In the genomic region with DNA sequence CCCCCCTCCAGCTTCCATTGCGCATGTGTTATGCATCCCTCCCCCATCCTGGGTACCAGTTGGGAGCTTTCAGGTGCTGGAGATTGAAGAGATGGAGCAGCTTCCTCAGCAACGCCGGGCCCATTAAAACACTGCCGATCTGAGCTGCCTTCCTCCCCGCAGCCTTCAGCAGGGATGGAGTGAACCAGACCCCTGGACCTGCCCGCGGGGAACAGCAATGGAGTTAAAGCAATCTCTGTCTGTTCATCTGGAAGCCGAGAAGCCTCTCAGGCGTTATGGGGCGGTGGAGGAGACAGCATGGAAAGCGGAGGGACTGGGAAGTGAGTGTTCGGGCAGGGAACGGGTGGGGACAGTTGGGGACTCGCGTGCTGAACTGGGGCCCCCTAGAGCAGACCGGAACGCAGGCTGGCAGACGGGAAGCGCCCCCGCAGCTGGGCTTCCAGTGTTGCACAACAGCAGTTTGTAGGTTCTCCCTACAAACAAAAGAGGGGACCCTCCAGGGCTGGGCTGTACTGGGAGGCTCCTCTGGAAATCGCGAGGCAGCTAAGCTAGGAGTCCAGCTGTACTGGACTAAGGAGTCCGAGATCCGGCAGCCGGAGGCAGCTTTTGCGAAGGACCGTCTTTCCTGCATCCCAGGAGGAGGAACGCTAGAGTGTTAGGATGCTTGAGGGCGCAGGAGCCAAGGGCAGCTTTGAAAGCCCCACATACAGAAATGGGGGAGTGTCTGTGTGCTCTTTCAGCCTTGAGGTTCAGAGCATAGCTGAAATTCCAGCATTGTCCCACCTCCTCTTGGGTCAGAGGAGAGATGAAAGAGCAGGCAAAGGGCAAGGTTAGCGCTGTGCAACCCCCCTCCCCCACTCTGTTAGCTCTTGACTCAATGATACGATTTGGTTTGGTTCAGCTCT, we compare ENCODE assay signal across 8 mouse cellular contexts. TPM values are rescaled to one million over a fixed set of nuclear protein-coding genes. Genes with fewer than 3 reads are reported as not detected.
DNase-seq lines count a peak whose midpoint lies in the region; ATAC-seq and TF ChIP-seq lines count a peak whose summit lies in the region.

A gene (plus strand): TSS at position 31 of the 905 bp plus-strand sequence.
A gene (minus strand): TSS at position 315 of the 905 bp plus-strand sequence.

- 2% methylated on average over 30 of the region's 31 CpGs for WGBS in forebrain, postnatal 0 days
- whole genome bisulfite sequencing in kidney, embryonic 16.5 days: under 1% methylated on average over 31 of the region's 31 CpGs
- WGBS in limb, embryonic 15.5 days: under 1% methylated on average over 31 of the region's 31 CpGs
- under 1% methylated on average over 31 of the region's 31 CpGs for WGBS in olfactory bulb, adult 2 months
- WGBS in lung, adult 2 months: 2% methylated on average over 31 of the region's 31 CpGs

- peak; percentile 37; the same call in 1 of the 2 replicates for TF ChIP-seq POLR2A in olfactory bulb, adult 2 months (IDR thresholded peaks at IDR 0.05; ENCODE audit: insufficient read depth, low read depth, low read length)
- no peak for TF ChIP-seq POLR2A in lung, adult 2 months (IDR thresholded peaks at IDR 0.05; ENCODE audit: borderline replicate concordance, extremely low read depth, low read depth, low read length)

- peak; percentile 93 for ATAC-seq in forebrain, postnatal 0 days
- peak; percentile 74 for ATAC-seq in kidney, embryonic 16.5 days (ENCODE audit: low FRiP score, low TSS enrichment)
- ATAC-seq in limb, embryonic 15.5 days (ENCODE audit: insufficient number of reproducible peaks, low FRiP score, low TSS enrichment, low read depth): no peak

- peak within 1 kb of the TSS; percentile 75 for H3K4me3 ChIP-seq in forebrain, postnatal 0 days (ENCODE audit: low read depth, low read length)
- H3K4me3 ChIP-seq in kidney, embryonic 16.5 days (ENCODE audit: low read length): peak within 1 kb of the TSS; percentile 47
- H3K4me3 ChIP-seq in limb, embryonic 15.5 days: peak within 1 kb of the TSS; percentile 41
- H3K4me3 ChIP-seq in olfactory bulb, adult 2 months (ENCODE audit: insufficient read depth, low read depth, low read length): peak within 1 kb of the TSS; percentile 94
- no peak within 1 kb of the TSS for H3K4me3 ChIP-seq in lung, adult 2 months (replicated peaks; ENCODE audit: extremely low read depth, low read depth, low read length)

- H3K4me2 ChIP-seq in forebrain, postnatal 0 days (ENCODE audit: low read depth): peak within 1 kb of the TSS; percentile 62
- H3K4me2 ChIP-seq in kidney, embryonic 16.5 days (replicated peaks; ENCODE audit: low read depth, low read length): peak within 1 kb of the TSS; percentile 69
- peak within 1 kb of the TSS; percentile 81 for H3K4me2 ChIP-seq in limb, embryonic 15.5 days

- H3K27me3 ChIP-seq in forebrain, postnatal 0 days (ENCODE audit: insufficient read depth, low read length): no peaks in the 10 kb centered on the region
- H3K27me3 ChIP-seq in kidney, embryonic 16.5 days (ENCODE audit: insufficient read depth, low read length): no peaks in the 10 kb centered on the region
- H3K27me3 ChIP-seq in limb, embryonic 15.5 days: no peaks in the 10 kb centered on the region

- H3K27ac ChIP-seq in forebrain, postnatal 0 days (ENCODE audit: low read depth, low read length): peak within 1 kb of the TSS; percentile 96
- H3K27ac ChIP-seq in kidney, embryonic 16.5 days (ENCODE audit: low read length): no peak within 1 kb of the TSS
- H3K27ac ChIP-seq in limb, embryonic 15.5 days: no peak within 1 kb of the TSS
- peak within 1 kb of the TSS; percentile 90 for H3K27ac ChIP-seq in olfactory bulb, adult 2 months (ENCODE audit: insufficient read depth, low read depth, low read length)

- H3K4me1 ChIP-seq in forebrain, postnatal 0 days (ENCODE audit: insufficient read depth): peaks cover 15% of the 10 kb centered on the region
- peaks cover 9% of the 10 kb centered on the region; the same call in 1 of the 2 replicates for H3K4me1 ChIP-seq in kidney, embryonic 16.5 days (ENCODE audit: insufficient read depth, low read length)
- H3K4me1 ChIP-seq in limb, embryonic 15.5 days: peaks cover 9% of the 10 kb centered on the region
- no peaks in the 10 kb centered on the region for H3K4me1 ChIP-seq in olfactory bulb, adult 2 months (ENCODE audit: control insufficient read depth, insufficient read depth, low read length)
- H3K4me1 ChIP-seq in lung, adult 2 months (ENCODE audit: control insufficient read depth, insufficient read depth, low read length): no peaks in the 10 kb centered on the region; the same call in 1 of the 2 replicates

- no peaks in the 10 kb centered on the region for H3K36me3 ChIP-seq in forebrain, postnatal 0 days (ENCODE audit: insufficient read depth)
- H3K36me3 ChIP-seq in kidney, embryonic 16.5 days (ENCODE audit: insufficient read depth, low read length): no peaks in the 10 kb centered on the region
- no peaks in the 10 kb centered on the region for H3K36me3 ChIP-seq in limb, embryonic 15.5 days

- H3K9me3 ChIP-seq in forebrain, postnatal 0 days (ENCODE audit: low read length): no peaks in the 10 kb centered on the region
- H3K9me3 ChIP-seq in kidney, embryonic 16.5 days (ENCODE audit: low read length): no peaks in the 10 kb centered on the region
- H3K9me3 ChIP-seq in limb, embryonic 15.5 days: no peaks in the 10 kb centered on the region

- peak; percentile 14 for DNase-seq in adrenal gland, postnatal 10 days
- DNase-seq in adrenal gland, adult 8-10 months: no peak
- DNase-seq in cerebellum, adult 18-20 months: peak; percentile 75 to 76
- peak; percentile 80 for DNase-seq in forebrain, postnatal 0 days
- DNase-seq in lung, adult 2 months: no peak

- peak within 1 kb of the TSS; percentile 89 for H3K9ac ChIP-seq in forebrain, postnatal 0 days
- H3K9ac ChIP-seq in kidney, embryonic 16.5 days (replicated peaks; ENCODE audit: low read length): peak within 1 kb of the TSS; percentile 55
- peak within 1 kb of the TSS; percentile 11 for H3K9ac ChIP-seq in limb, embryonic 15.5 days

- no peak for TF ChIP-seq CTCF in forebrain, postnatal 0 days (IDR thresholded peaks at IDR 0.05; ENCODE audit: low read depth)
- no peak for TF ChIP-seq CTCF in olfactory bulb, adult 2 months (IDR thresholded peaks at IDR 0.05; ENCODE audit: insufficient read depth, low read depth, low read length)
- TF ChIP-seq CTCF in lung, adult 2 months (IDR thresholded peaks at IDR 0.05; ENCODE audit: insufficient read depth, low read length): no peak

RNA-seq across cellular contexts. Expression of the first gene that starts in this region (rescaled TPM):
- total RNA-seq in adrenal gland, postnatal 10 days (2021): 1 to 10 TPM; 1.7 to 4.2 TPM
- total RNA-seq in adrenal gland, adult 8-10 months (2022): 1 to 10 TPM; 1.2 to 4.5 (median 2.6) TPM
- 165 and 188 TPM in 2 replicates for total RNA-seq in forebrain, postnatal 0 days (2014; rRNA removed)
- 194 and 213 TPM in 2 replicates for polyA plus RNA-seq in forebrain, postnatal 0 days (2015; fragmentation: Nextera tagmentation; extraction: Ambion mirVana)
- 1.7 and 2.2 TPM in 2 replicates for polyA plus RNA-seq in kidney, embryonic 16.5 days (2015; fragmentation: Nextera tagmentation; extraction: Ambion mirVana)
- 1.3 and 1.4 TPM in 2 replicates for polyA plus RNA-seq in limb, embryonic 15.5 days (2015; fragmentation: Nextera tagmentation; extraction: Ambion mirVana)
- 782 TPM in 1 of 2 replicates, not detected in the other for polyA plus RNA-seq in olfactory bulb, adult 2 months (2012; ENCODE audit: insufficient read depth, insufficient read length, low replicate concordance, missing spikeins)
- 0.20 TPM in 1 of 2 replicates, not detected in the other for polyA plus RNA-seq in lung, adult 2 months (2012; rRNA removed)

RNA-seq across cellular contexts. Expression of the second gene that starts in this region (rescaled TPM):
- under 1 TPM in 1 of 2 experiments, not detected in 1; 0.30 TPM for total RNA-seq in adrenal gland, postnatal 10 days (2021)
- under 1 TPM in 2 of 4 experiments, not detected in 2; 0.75 to 0.83 TPM for total RNA-seq in adrenal gland, adult 8-10 months (2022)
- 0.48 and 0.92 TPM in 2 replicates for total RNA-seq in forebrain, postnatal 0 days (2014; rRNA removed)
- polyA plus RNA-seq in forebrain, postnatal 0 days (2015; fragmentation: Nextera tagmentation; extraction: Ambion mirVana): 0.36 and 0.44 TPM in 2 replicates
- polyA plus RNA-seq in kidney, embryonic 16.5 days (2015; fragmentation: Nextera tagmentation; extraction: Ambion mirVana): 0.20 TPM in 1 of 2 replicates, not detected in the other
- not detected in 2 replicates for polyA plus RNA-seq in limb, embryonic 15.5 days (2015; fragmentation: Nextera tagmentation; extraction: Ambion mirVana)
- not detected in 2 replicates for polyA plus RNA-seq in olfactory bulb, adult 2 months (2012; ENCODE audit: insufficient read depth, insufficient read length, low replicate concordance, missing spikeins)
- not detected in 2 replicates for polyA plus RNA-seq in lung, adult 2 months (2012; rRNA removed)

Comparison
In these comparisons a context has a peak if more than half of its experiments do, and no peak if none do; other contexts are left out.
1. RNA of the first gene that starts in this region (total RNA-seq): 165 to 188 TPM in forebrain, postnatal 0 days; 1.7 to 4.2 TPM in adrenal gland, postnatal 10 days and 1.2 to 4.5 TPM in adrenal gland, adult 8-10 months; every median in the first group is over 10 times any median in the second.
2. DNase-seq: peak in adrenal gland, postnatal 10 days (single experiment), cerebellum, adult 18-20 months (2 of 2) and forebrain, postnatal 0 days (single experiment); none in adrenal gland, adult 8-10 months (single experiment) and lung, adult 2 months (single experiment).
3. H3K27ac ChIP-seq: peak in forebrain, postnatal 0 days (single experiment) and olfactory bulb, adult 2 months (single experiment); none in kidney, embryonic 16.5 days (single experiment) and limb, embryonic 15.5 days (single experiment).
4. H3K9ac ChIP-seq: peak in every context shown above with its lines; median percentile 89 in forebrain, postnatal 0 days; 55 in kidney, embryonic 16.5 days; 11 in limb, embryonic 15.5 days.
5. Peak in every context shown above with its lines, with median percentiles within 50 percentile points of each other: H3K4me2 ChIP-seq.